Mouse (Mus musculus): ENCODE data around the gene Krt17.

DNA sequence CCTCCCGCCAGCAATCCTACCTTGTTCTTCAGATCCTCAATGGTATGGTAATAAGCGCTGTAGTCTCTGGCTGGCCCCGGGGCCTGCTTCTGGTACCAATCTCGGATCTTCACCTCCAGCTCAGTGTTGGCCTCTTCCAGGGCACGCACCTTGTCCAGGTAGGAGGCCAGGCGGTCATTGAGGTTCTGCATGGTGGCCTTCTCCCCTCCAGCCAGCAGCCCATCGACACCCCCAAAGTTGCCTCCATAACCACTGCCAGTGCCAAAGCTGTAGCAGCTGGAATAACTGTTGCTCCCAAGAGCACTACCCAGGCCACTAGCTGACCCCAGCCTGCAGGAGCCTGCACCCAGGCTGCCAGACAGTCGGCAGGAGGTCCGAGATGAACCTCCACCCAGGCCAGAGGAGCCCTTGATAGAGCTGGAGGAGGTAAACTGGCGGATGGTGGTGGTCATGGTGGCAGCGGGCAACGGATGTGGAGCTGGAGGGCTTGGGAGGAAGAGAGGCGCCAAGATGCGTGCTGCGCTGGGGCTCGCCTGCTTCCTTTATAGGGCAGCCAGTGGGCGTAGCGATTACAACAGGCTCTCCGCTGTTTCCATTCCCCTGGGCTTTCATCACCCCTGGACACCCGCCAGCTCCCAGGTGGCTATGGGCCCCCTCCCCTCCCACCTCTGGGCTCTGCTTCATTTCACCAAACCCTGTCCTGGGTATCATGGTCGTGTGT, at the start of gene Krt17:
- TF ChIP-seq CTCF (IDR thresholded peaks at IDR 0.05; ENCODE audit: insufficient read depth, low read length), result no peak
- no peak for TF ChIP-seq POLR2A (IDR thresholded peaks at IDR 0.05; ENCODE audit: borderline replicate concordance, extremely low read depth, low read depth, low read length)
